Mouse (Mus musculus): ENCODE data around the gene BC030867.

The BC030867 gene

DNA sequence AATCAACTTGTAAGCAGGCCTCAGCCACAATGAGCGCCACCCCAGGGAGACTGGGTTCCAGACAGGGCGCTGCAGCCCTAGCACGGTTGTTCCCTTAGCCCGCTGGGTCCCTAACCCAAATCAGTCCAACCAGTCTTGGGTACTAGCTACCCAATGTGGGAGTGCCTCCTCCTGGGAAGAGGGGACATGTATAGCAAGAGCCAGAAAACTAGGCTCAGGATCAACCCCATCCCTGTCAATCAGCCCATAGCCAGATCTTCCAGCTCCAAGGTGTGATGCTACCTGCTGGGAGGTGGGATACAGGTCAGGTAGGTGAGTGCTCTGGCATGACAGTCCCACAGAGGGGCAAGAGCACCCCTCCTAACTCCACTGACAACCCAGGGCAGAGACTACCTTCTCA is 41.5 kb downstream of the BC030867 start:
- peak; percentile 42 for DNase-seq (ENCODE audit: low spot score)

DNA sequence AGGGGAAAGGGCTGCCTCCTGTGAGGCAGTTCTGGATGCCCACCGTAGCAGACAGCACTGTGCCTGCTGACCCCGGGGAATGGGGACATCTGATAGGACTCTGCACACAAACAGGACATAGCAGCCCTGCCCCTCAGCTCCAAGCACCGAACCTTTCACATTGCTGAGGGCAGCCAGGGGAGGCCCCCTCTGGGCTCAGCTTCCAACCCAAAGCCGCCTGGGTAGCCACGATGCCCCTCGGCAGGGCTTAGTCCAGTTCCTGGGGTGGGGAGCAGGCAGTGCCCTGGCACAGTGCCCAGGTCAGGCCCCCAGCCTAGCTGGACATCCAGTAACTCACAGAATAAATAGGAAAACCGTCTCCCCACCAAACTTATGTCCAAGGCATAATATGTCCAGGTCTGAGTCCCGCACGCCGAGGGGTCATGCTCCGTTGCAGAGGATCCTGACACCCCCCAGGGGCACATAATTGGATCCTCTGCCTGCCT is 42.4 kb downstream of the BC030867 start:
- DNase-seq (ENCODE audit: low spot score) = peak; percentile 65

DNA sequence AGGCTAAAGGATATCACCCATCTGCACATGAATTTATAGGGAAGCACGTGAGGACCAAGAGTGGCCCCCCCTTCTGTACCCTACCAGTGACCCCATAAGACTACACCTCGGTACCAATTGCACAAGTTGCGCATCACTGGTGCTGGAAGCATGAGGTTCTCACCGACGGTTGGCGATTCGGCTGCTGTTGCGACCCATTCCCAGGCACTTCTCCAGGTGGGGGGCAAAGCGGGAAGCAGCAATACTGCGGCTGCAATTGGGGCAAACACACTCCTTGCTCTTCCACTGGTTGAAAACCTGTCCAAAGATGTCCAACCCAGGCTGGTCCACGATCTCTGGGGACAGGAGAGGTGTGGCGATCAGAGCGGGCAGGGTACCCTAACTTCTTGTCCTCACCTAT is 45.3 kb downstream of the BC030867 start:
- peak; percentile 42 for DNase-seq (ENCODE audit: low spot score)

DNA sequence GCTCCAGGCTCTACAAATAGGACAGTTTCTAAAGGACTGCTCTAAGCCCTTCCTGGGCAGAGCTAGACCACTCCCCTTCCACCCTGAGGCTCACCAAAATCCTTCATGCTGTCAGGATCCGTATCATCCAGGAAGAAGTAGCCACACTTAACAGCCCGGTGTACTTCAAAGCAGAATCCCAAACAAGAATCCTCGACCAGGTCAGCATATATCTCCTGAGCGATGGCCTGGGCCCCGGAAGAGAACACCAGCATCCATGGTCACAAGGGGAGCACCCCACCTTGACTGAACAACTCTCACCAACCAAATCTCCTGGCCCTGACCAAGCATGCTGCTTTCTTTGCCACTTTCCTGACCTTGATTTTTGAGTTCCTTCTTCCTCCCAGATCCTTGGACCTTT is 45.7 kb downstream of the BC030867 start:
- DNase-seq (ENCODE audit: low spot score) = peak; percentile 39

DNA sequence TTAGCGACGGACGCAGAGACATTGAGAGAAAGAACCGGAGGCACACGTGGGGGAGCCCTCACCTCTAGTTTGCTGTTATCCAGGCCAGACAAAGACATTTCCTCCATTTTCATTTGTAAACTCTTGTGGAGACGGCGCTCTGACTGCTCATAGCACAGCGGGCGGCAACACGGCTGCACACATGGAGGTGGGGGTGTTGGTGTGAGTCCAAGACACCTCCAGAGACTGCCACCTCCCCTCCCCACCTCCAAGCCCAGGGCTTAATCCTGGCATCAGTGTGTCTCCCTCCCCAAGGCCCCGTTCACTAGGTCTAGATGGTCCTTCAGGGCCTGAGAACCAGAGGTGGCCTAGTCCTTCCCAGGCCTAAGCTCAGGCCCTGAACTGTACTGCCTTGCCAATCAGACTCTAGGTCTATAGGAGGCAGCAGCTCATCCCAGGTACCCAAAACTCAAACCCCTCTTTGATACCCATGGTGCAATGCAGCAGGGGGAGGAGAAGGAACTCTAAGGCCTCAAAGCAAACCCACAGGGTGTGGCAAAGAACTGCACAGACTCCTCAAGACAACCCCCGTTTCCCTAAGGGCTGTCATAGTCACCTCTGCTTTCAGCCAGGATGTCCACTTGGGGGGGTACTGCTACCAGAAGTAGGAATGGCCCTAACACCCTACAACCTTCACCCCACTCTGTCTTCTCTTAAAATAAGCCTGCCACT is 46.4 kb downstream of the BC030867 start:
- peak; percentile 44 for DNase-seq (ENCODE audit: low spot score)

DNA sequence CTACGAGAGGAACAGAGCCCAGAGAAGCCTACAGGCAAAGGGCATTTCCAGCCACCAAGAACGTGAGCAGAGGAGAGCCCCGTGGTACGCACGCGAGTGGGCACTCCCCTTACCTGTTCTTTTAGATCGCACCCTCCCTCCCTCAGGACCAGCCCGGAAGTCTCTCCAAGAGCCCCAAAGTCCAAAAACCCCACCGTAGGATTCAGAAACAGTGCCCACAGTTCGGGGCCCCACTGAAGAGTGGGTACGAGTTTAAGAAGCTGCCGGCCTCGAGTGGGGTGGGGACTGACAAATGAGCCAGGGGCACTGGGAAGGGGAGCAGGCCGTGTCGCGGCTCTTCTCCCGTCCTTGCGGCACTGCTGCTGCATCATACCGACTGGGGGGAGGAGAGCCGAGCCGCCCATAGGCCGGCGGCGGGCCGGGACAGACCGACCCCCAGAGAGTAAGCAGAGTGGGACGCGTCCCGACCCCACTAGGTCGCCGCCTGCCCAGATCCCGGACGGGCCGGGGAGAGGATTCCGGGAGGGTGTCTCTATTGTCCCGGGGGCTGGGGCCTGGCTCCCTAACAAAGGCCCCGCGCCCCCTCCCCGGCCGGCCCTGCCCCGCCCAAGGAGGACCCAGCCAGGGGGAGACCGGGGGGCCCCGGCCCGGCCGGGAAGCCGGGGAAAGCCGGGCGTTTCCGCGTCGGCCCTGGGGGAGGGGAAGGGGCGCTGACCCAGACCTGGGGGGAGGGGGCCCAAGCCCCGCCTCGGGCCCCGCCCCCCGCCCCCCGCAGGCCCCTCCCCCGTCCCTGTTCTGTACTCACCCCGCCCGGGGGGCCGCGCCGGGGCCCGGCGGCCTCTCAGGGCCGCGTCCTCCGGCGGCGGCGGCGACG is 47.2 kb downstream of the BC030867 start:
- peak; percentile 82 for DNase-seq (ENCODE audit: low spot score)

DNA sequence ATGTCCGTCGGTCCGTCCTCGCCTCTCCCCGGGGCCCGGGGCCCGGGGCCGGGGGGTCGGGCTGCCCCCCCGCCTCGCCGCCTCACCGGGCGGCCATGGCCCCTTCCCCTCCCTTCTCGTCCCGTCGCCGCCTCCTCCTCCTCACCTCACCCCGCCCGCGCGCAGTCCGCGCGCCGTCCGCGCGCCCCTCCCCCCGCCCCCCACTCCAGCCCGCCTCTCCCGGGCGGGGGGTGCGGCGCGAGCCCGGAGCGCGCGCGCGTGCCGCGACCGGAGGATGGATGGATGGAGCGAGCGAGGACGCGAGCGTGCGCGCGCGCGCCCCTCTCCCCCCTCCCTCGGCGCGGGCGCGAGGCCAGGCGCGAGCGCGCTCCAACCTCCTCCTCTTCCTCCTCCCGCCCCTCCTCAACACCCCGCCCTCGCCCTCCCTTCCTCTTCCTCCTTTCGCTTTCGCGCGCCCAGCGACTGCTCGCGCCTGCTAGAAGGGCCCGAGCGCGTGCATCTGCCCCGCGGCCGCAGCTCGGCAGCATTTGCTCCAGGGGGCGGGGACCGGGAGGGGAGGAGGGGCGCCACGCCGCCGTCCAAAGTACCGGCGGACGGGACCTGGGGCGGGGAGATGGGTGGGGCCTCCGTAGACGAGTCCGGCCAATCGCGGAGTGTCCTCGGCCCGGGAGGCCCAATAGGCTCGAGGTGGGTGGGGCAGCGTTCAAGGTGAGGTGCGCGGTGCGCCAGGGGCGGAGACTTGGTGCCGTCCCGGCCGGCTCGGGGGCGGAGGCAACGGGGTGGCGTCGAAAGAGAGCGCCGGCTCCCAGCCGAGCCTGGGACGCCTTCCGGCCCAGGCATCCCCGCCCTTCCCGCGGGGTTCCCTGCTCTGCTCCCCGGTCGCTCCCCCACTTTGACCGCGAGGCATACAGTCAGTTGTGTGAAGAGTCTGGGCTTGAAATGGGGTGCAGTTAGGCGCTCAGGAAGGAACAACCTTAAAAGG is 48.1 kb downstream of the BC030867 start, which contains the start of gene Atxn7l3:
Atxn7l3 (minus strand) TSS at position 141 of the 982 bp plus-strand sequence.
- peak; percentile 98 for DNase-seq (ENCODE audit: low spot score)

DNA sequence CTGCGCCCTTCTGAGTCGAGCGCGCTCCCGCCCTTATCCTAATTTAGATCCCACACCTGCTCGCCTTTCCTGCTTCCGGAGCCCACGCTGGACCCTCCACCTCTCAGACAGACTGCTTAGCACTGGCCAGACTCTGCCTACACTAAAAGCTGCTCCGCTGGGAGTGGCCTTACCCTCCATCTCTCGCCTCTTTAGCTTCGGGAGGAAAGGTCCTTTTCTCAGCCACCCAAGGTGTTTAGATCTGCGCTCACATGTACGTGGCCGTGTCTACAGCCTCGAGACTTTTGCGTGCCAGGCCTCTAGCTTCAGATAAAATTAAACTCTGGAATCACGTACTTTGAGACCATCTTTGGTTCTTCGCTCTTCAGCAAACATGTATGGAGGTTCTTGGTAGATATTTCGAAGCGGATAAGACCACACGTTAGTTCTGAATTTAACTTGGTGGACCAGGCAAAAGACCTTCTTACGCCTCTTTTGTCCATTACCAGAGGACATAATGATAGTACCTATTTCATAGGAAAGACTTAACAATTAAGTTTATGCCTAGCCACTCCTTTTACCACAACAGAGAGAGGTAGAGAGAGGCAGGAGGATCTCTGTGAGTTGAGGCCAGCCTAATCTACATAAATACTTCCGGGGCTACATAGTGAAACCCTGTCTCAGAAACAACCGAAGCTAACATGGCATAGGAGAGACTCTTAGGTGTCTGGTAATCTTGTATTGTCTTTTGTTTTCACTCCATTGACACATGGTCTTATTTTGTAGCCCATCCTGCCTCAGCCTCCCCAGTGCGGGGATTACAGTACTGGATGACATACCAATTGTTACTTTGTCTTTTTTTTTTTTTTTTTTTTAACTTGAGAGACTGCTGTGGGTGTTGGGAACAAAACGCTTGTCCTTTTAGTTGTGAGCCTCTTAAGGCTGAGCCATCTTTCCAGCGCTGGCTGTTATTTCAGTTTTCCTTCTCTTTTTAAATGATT is 49.2 kb downstream of the BC030867 start:
- no peak for DNase-seq (ENCODE audit: low spot score)

DNA sequence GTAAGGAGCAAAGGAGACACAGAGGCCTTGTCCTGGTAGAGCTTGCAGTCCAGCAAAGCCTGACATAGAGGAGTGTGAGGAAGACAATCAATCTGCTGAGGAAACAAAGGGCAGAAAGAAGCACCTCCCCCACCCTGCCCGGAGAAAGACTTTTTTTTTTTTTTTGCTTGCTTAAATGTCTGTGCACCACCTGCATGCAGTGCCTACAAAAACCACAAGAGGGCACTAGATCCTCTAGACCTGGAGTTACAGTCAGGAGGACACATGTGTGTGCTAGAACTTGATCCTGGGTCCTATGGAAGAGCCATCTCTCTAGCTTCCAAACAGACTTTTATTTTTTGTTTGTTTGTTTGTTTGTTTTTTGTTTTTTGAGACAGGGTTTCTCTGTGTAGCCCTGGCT is 51.2 kb downstream of the BC030867 start:
- DNase-seq (ENCODE audit: low spot score) = peak; percentile 81

DNA sequence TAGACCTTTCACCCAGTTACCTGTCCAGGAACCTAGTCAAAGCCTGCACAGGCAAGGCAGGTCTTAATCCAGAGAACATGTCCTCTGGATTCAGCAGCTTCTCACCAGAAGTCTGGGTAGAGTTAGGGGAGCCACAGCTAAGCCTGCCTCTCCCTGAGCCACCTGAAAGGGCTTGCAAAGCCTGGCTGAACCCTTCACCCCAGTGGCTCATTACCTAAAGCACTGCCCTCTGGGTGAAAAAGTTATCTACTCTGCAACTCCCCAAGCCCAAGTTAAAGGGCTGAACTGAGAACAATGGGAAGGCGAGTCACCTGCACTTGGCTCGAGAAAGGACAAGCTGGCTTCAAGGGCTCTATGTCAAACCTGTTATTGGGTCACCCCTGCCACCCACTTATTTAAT is 55.5 kb downstream of the BC030867 start:
- DNase-seq (ENCODE audit: low spot score) = no peak

DNA sequence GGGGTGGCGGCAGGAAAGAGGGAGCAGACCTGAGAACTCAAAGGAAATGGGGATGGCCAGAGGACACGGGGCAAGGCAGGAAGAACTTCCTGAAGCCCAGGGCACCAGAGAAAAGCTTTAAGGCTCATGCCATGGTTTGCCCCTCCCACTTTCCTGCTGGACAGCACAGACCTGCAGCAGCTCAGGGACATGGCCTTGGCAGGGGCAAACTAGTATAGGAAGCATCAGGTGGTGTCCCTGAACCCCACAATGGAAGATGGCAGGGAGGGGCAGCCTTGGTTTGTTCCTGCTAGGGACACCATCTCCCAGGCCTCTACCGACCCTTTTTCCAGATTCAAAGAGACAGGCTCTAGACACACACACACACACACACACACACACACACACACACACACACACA is 56.7 kb downstream of the BC030867 start:
- DNase-seq (ENCODE audit: low spot score) = peak; percentile 51

DNA sequence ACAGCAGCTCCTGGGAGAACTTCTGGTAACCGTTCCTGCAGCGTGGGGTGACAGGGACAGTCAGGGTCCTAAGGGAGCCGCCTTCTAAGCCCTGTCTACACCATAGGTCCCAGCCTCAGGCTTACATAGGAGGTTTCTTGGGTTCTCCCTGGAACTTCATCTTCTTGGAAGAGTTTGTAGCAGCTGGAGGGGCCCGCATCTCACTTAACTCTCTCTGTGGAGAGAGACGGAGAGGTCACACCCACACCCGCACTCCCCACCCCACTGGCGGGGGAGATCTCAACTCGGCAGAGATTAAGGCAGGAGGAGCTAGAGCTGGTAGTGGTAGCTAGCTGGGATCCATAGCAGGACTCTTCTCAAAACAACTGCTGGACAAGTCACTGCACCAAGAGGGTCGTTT is 59.4 kb downstream of the BC030867 start:
- DNase-seq (ENCODE audit: low spot score) = no peak

DNA sequence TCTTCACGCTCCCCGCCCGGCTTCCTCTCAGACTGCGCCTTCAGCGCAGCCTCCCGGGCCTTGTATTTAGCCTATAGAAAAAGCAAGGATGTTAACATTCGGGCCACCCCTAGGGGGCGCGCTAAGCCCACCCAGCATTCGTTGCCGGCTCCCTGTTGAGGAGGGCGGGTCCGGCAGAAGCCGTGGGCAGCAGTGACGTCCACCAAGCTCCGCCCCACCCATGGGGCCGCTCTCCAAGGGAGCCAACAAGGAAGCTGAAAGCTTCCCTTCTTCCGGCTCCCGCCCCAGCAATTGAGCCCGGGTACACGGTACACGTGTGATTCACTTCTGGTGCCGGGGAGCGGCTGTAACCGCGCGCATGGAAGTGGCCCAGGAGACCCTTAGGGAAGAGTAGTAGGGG is 60.3 kb downstream of the BC030867 start:
- peak; percentile 97 for DNase-seq (ENCODE audit: low spot score)

DNA sequence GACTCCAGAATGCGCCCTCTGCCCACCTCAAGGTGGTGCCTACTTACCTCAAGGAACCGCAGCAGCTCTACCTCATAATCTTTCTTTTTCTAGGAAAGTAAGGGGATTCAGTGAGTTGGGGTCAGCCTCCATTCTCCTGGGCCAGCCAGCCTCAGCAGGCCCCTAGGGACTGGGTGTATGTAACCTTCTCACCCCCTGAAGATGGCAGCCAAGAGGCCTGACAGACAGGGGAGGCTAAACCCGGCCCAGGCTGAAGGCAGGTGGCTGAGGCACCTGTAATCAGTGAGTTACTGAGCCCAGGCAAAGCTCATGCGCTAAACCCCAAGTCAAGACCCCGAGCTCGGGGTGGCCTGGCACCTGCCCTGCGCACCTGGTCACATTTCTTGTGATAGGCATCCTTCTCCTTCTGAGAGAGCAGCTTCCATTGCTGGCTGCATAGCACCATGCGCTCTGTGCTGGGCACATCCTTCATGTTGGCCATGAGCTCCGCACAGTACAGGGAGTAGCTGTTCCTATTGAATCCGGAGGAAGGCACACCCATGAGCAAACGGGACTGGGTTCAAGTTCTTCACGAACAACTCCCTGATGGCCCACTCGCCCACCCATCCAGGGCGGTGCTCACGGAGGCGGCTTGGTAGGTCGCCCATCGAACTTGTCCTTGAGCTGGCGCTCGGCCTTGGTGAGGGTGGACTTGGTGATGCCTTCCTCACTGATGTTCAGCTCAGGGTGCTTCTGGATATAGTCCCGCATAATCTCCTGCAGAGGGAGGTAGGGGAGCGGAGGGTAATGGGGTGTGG is 61.3 kb downstream of the BC030867 start:
- peak; percentile 65 for DNase-seq (ENCODE audit: low spot score)

DNA sequence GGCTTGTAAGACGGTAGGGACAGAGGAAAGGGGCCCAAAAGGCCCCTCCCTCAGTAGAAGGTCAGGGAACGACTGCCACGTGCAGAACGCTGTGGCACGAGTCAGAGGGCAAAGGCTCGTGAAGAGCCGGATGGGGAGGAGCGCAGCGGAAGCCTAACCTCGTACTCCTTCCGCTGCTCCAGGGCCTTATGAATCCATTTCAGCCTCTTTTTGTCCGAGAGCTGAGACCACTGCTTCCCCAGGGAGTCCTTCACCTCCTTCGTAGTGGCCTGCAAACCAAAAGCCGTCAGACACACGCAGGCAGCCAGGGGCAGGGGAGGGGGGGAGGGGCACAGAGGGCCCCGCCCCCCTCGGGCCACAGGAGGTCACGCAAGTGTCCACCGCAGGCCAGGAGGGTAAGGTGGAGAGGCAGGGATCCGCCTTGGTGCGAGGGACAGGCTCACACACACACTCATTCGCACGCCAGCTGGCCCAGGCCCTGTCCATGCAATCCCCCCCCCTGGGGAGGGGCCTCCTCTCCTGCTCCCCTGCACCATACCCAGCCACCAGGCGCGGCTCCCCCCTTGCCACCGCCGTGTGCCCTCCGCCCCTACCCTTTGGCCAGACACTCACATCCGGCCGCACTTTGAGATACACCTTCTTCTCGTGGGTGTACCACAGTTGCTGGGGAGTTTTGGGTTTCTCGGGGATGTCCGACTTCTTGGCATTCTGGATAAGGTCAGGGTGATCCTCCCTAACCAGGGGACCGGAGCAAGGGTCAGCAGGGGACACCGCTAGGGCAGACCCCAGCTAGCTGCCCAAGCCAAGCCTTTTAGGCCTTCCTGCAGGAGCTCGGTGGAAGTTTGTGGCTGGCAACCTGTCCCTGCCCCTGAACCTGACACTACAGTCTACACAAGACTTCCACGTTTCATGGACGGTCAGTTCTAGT is 62.4 kb downstream of the BC030867 start:
- peak; percentile 67 for DNase-seq (ENCODE audit: low spot score)

DNA sequence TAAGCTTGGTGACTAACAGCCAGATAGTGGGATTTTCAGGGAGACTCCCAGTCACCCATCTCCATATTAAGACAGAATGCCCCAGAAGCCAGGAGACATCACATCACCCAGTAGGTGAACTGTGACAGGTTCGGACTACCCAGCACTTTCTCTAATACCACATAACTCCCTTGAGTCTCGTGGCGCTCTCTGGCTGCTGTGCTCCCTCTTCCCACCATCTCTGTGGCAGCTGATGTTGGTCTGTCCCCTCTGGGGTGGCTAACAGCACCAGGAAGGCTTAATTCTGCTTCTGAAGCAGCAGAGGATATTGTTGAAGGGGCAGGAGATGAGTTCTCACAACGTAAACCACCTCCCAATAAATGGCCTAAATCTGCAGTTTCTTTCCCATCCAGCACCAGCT is 63.3 kb downstream of the BC030867 start:
- no peak for DNase-seq (ENCODE audit: low spot score)

DNA sequence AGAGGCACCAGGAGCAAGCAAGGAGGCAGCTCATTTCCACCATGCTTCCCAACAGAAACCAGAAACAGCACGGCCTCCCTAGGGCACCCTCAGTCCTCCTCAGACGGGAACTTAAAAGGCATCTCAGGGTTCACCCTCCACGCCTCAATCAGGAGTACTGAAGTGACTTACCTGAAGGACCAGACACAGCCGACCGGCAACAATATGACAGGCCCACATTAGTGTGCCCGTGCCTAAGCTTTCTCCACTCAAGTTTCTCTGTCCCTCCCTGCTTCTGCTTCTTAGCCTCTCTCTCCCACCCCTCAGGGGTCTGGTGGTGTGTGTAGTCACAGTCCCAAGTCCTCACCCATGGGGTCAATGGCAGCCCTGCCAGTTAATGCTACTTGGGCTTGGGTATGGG is 63.9 kb downstream of the BC030867 start:
- DNase-seq (ENCODE audit: low spot score) = no peak

DNA sequence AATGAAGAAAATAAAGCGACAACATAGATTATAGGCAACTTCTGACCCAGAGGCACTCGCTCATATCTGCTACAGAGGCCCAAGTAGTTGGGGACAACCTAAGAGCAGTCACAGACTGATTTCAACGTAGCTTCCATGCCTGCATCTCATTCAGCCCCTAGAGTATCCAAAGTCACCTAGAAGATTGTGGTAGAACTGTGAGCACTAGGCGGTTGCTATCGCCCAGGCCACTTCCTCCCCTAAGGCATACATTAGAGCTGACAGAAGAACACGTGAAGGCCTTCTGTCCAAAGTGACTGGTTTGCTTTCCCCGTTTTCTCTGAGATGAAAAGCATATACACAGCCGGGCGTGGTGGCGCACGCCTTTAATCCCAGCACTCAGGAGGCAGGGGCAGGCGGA is 65.6 kb downstream of the BC030867 start:
- DNase-seq (ENCODE audit: low spot score) = no peak
